ENCODE assay signal across 36 mouse cellular contexts in the genomic region with DNA sequence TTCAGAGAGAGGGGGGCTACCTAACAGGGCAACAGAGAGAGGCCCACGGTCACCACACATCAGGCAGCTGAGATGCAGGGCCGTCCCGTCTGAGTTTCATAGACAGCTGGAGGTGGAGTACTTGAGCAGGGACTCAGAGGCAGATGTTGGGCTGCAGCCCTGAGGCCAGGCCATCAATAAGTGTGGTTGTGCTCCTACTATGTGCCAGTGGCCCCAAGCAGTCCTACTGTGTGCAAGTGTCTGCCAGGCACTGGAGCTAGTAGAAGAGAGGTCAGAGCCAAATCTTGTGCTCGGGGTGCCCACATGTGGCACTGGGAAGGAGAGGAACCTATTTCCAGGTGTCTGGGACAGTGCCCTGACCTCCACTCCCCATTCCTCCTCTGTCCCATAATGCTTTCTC. TPM values are rescaled to one million over a fixed set of nuclear protein-coding genes. Genes with fewer than 3 reads are reported as not detected.
"Had no signal": no experiment of that assay in that cellular context is flagged by ENCODE, and none has a peak within 500 bp of the region (broad histone marks: within the 10 kb centered on the region; RNA-seq: fewer than 3 reads in every experiment).

No protein-coding gene starts in this region.

- H3K36me3 ChIP-seq: limb, embryonic 10.5 days; limb, embryonic 12.5 days; limb, embryonic 13.5 days; limb, embryonic 15.5 days; liver, embryonic 12.5 days; liver, embryonic 13.5 days; liver, embryonic 15.5 days; lung, embryonic 15.5 days; midbrain, embryonic 10.5 days; midbrain, embryonic 12.5 days; midbrain, embryonic 13.5 days; midbrain, embryonic 15.5 days; neural tube, embryonic 12.5 days had no signal

- H3K4me2 ChIP-seq: limb, embryonic 12.5 days; limb, embryonic 13.5 days; limb, embryonic 15.5 days; liver, embryonic 11.5 days; liver, embryonic 12.5 days; liver, embryonic 13.5 days; liver, embryonic 15.5 days; lung, embryonic 14.5 days; lung, embryonic 15.5 days; midbrain, embryonic 11.5 days; midbrain, embryonic 12.5 days; midbrain, embryonic 13.5 days; midbrain, embryonic 15.5 days; neural tube, embryonic 12.5 days had no signal

- H3K4me3 ChIP-seq: limb, embryonic 10.5 days; limb, embryonic 12.5 days; limb, embryonic 13.5 days; limb, embryonic 15.5 days; liver, embryonic 12.5 days; liver, embryonic 13.5 days; liver, embryonic 15.5 days; lung, embryonic 15.5 days; megakaryocyte, embryonic 14.5 days; midbrain, embryonic 10.5 days; midbrain, embryonic 12.5 days; midbrain, embryonic 13.5 days; midbrain, embryonic 15.5 days; myocyte; neural tube, embryonic 12.5 days had no signal

- ATAC-seq: liver, embryonic 12.5 days; liver, postnatal 0 days; lung, postnatal 0 days; midbrain, embryonic 13.5 days; midbrain, embryonic 15.5 days; midbrain, embryonic 16.5 days had no signal

- H3K27ac ChIP-seq: limb, embryonic 10.5 days; limb, embryonic 12.5 days; limb, embryonic 13.5 days; limb, embryonic 15.5 days; liver, embryonic 12.5 days; liver, embryonic 13.5 days; liver, embryonic 14.5 days; liver, embryonic 15.5 days; lung, embryonic 15.5 days; macrophage; midbrain, embryonic 10.5 days; midbrain, embryonic 12.5 days; midbrain, embryonic 13.5 days; midbrain, embryonic 15.5 days; neural tube, embryonic 12.5 days had no signal

- DNase-seq: left cerebral cortex, postnatal 4 days; liver; liver, embryonic 13.5 days; liver, postnatal 0 days; lung, adult 18-20 months; lung, adult 2 months; lung, embryonic 14.5 days; lung, postnatal 10 days; lung, postnatal 14 days; lung, postnatal 36 days; lung, postnatal 4 days; midbrain, embryonic 14.5 days had no signal

- H3K9ac ChIP-seq: limb, embryonic 12.5 days; limb, embryonic 13.5 days; limb, embryonic 15.5 days; liver, embryonic 12.5 days; liver, embryonic 13.5 days; liver, embryonic 14.5 days; liver, embryonic 15.5 days; liver, postnatal 0 days; lung, embryonic 14.5 days; lung, embryonic 15.5 days; midbrain, embryonic 12.5 days; midbrain, embryonic 13.5 days; midbrain, embryonic 15.5 days; neural tube, embryonic 12.5 days had no signal

- H3K9me3 ChIP-seq: limb, embryonic 10.5 days; limb, embryonic 12.5 days; limb, embryonic 13.5 days; limb, embryonic 15.5 days; liver, embryonic 12.5 days; liver, embryonic 13.5 days; liver, embryonic 15.5 days; lung, embryonic 15.5 days; megakaryocyte, embryonic 14.5 days; midbrain, embryonic 10.5 days; midbrain, embryonic 12.5 days; midbrain, embryonic 13.5 days; midbrain, embryonic 15.5 days; neural tube, embryonic 12.5 days had no signal

- H3K4me1 ChIP-seq: liver, embryonic 12.5 days; liver, embryonic 13.5 days had no signal

RNA-seq across cellular contexts. Expression of a gene that starts 18.1 kb away (rescaled TPM):
- total RNA-seq: liver, adult 2 months; megakaryocyte, adult 5-6 weeks; megakaryocyte-erythroid progenitor cell, adult 5-6 weeks; monocyte, adult 5-6 weeks had no signal
- polyA plus RNA-seq: liver, adult 2 months; macrophage had no signal
